Mouse (Mus musculus): ENCODE data around the gene Spg11. TPM values are rescaled to one million over a fixed set of nuclear protein-coding genes. Genes with fewer than 3 reads are reported as not detected.
A peak's percentile ranks its signal among the peaks of the same experiment; 100 is the strongest.
"Not testable (repeated sequence)": the region's sequence is repeated elsewhere in the genome, so short reads cannot be mapped to it uniquely, and the experiment has no call there.

Gene Spg11
- polyA plus RNA-seq, 1 experiment, result 9.8 TPM

GRCm38 (mm10) chr2:122036064-122036463, 82.1 kb downstream of the Spg11 start:
- Histone ChIP-seq H3K27ac (ENCODE audit: insufficient read depth, low read length) (no peak overlapping the region), H3K27me3 (ENCODE audit: control insufficient read depth, insufficient read depth, low read length) (no peaks in the 10 kb centered on the region), H3K4me3 (replicated peaks; ENCODE audit: insufficient read depth, low read depth, low read length) (no peak overlapping the region), H3K4me1 (ENCODE audit: control insufficient read depth, insufficient read depth, low read length) (no peaks in the 10 kb centered on the region)
- TF ChIP-seq POLR2A (IDR thresholded peaks at IDR 0.05; ENCODE audit: borderline replicate concordance, insufficient read depth, low read length) (no peak), CTCF (IDR thresholded peaks at IDR 0.05; ENCODE audit: borderline replicate concordance, insufficient read depth, low read depth, low read length) (no peak)
- 95% methylated on average over 3 of the region's 3 CpGs for WGBS
- DNase-seq, result no peak

GRCm38 (mm10) chr2:122031970-122032369, 86.2 kb downstream of the Spg11 start:
- no peak overlapping the region for H3K27ac ChIP-seq (ENCODE audit: insufficient read depth, low read length)
- TF ChIP-seq POLR2A (IDR thresholded peaks at IDR 0.05; ENCODE audit: borderline replicate concordance, insufficient read depth, low read length) (no peak), CTCF (IDR thresholded peaks at IDR 0.05; ENCODE audit: borderline replicate concordance, insufficient read depth, low read depth, low read length) (no peak)
- no peak overlapping the region for H3K4me3 ChIP-seq (replicated peaks; ENCODE audit: insufficient read depth, low read depth, low read length)
- 87% methylated on average over 6 of the region's 6 CpGs for WGBS
- H3K27me3 ChIP-seq (ENCODE audit: control insufficient read depth, insufficient read depth, low read length), result no peaks in the 10 kb centered on the region
- H3K4me1 ChIP-seq (ENCODE audit: control insufficient read depth, insufficient read depth, low read length), result no peaks in the 10 kb centered on the region; the same call in 1 of the 2 replicates
- DNase-seq, result no peak

- Histone ChIP-seq H3K4me1 (ENCODE audit: control insufficient read depth, insufficient read depth, low read length) (no peaks in the 10 kb centered on the region; the same call in 1 of the 2 replicates), H3K4me3 (replicated peaks; ENCODE audit: insufficient read depth, low read depth, low read length) (peak overlapping the region; percentile 80), H3K27me3 (ENCODE audit: control insufficient read depth, insufficient read depth, low read length) (no peaks in the 10 kb centered on the region), H3K27ac (ENCODE audit: insufficient read depth, low read length) (peak overlapping the region; percentile 74)
- DNase-seq, result peak in 1 of 2 experiments; percentile 55
- TF ChIP-seq CTCF (IDR thresholded peaks at IDR 0.05; ENCODE audit: borderline replicate concordance, insufficient read depth, low read depth, low read length) (no peak), POLR2A (IDR thresholded peaks at IDR 0.05; ENCODE audit: borderline replicate concordance, insufficient read depth, low read length) (no peak)
- 1% methylated on average over 69 of the region's 71 CpGs for WGBS
Measured at GRCm38 (mm10) chr2:122028756-122029700, 89.2 kb downstream of the Spg11 start.

- Histone ChIP-seq H3K27me3 (ENCODE audit: control insufficient read depth, insufficient read depth, low read length) (no peaks in the 10 kb centered on the region), H3K4me3 (replicated peaks; ENCODE audit: insufficient read depth, low read depth, low read length) (peak within 1 kb of the TSS; percentile 86), H3K4me1 (ENCODE audit: control insufficient read depth, insufficient read depth, low read length) (no peaks in the 10 kb centered on the region; the same call in 1 of the 2 replicates), H3K27ac (ENCODE audit: insufficient read depth, low read length) (peak within 1 kb of the TSS; percentile 74)
- WGBS, result under 1% methylated on average over 55 of the region's 67 CpGs
- peak; percentile 99 for TF ChIP-seq POLR2A (IDR thresholded peaks at IDR 0.05; ENCODE audit: borderline replicate concordance, insufficient read depth, low read length)
- no peak for TF ChIP-seq CTCF (IDR thresholded peaks at IDR 0.05; ENCODE audit: borderline replicate concordance, insufficient read depth, low read depth, low read length)
- peak; percentile 90 to 93 for DNase-seq
Measured at GRCm38 (mm10) chr2:122027862-122028755, 90.1 kb downstream of the Spg11 start, which contains the start of gene Eif3j1. Eif3j1 (plus strand) TSS chr2:122028546.

- H3K27ac ChIP-seq (ENCODE audit: insufficient read depth, low read length); H3K4me1 ChIP-seq (ENCODE audit: control insufficient read depth, insufficient read depth, low read length); H3K4me3 ChIP-seq (replicated peaks; ENCODE audit: insufficient read depth, low read depth, low read length); H3K27me3 ChIP-seq (ENCODE audit: control insufficient read depth, insufficient read depth, low read length): not testable (repeated sequence)
- peak; percentile 11 to 19 for DNase-seq
- WGBS, result 91% methylated on average over 10 of the region's 10 CpGs
Measured at GRCm38 (mm10) chr2:122027091-122027490, 91.1 kb downstream of the Spg11 start.

- H3K27ac ChIP-seq (ENCODE audit: insufficient read depth, low read length), result no peak overlapping the region
- no peak for DNase-seq
- 76% methylated on average over 2 of the region's 2 CpGs for WGBS
- no peak for TF ChIP-seq POLR2A (IDR thresholded peaks at IDR 0.05; ENCODE audit: borderline replicate concordance, insufficient read depth, low read length)
- no peak for TF ChIP-seq CTCF (IDR thresholded peaks at IDR 0.05; ENCODE audit: borderline replicate concordance, insufficient read depth, low read depth, low read length)
- H3K4me3 ChIP-seq (replicated peaks; ENCODE audit: insufficient read depth, low read depth, low read length), result no peak overlapping the region
- H3K4me1 ChIP-seq (ENCODE audit: control insufficient read depth, insufficient read depth, low read length), result no peaks in the 10 kb centered on the region
- H3K27me3 ChIP-seq (ENCODE audit: control insufficient read depth, insufficient read depth, low read length), result no peaks in the 10 kb centered on the region
Measured at GRCm38 (mm10) chr2:122022284-122022683, 95.9 kb downstream of the Spg11 start.

GRCm38 (mm10) chr2:122018705-122019104, 99.5 kb downstream of the Spg11 start:
- DNase-seq, result no peak
- TF ChIP-seq POLR2A (IDR thresholded peaks at IDR 0.05; ENCODE audit: borderline replicate concordance, insufficient read depth, low read length), result no peak
- TF ChIP-seq CTCF (IDR thresholded peaks at IDR 0.05; ENCODE audit: borderline replicate concordance, insufficient read depth, low read depth, low read length), result no peak
- Histone ChIP-seq H3K27me3 (ENCODE audit: control insufficient read depth, insufficient read depth, low read length) (no peaks in the 10 kb centered on the region), H3K4me1 (ENCODE audit: control insufficient read depth, insufficient read depth, low read length) (no peaks in the 10 kb centered on the region), H3K4me3 (replicated peaks; ENCODE audit: insufficient read depth, low read depth, low read length) (no peak overlapping the region), H3K27ac (ENCODE audit: insufficient read depth, low read length) (no peak overlapping the region)
- 85% methylated on average over 1 of the region's 1 CpGs for WGBS
